Mouse (Mus musculus): ENCODE measurements around the gene Tmem205.

DNA sequence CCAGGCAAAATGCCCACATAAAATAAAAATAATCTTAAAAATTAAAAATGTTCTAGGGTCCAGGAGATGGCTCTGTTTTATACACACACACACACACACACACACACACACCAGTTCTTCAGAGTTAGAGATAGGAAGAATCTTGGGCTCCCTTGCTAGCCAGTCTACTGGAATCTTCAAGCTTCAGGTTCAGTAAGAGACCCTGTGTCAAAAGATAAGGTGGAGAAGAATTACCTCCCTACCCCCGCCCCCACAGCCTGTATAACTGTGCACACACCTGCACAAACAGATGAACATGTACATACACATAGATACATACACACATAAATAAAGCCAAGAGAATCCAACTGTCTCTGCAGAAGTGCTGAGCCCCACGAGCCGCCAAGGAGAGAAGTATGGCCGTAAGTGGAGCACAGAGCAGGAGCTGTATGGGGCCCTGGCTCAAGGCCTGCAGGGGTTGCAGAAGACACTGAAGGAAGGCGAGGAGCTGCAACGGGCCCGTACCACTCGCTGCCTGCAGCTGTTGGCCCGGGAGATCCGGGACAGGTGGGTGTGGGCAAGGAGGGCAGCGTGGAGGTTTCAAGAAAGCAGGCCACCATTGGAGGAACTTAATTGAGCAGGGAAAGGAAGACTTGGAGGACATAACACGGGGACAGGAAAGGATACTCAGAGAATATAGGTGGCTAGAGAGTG, 5.2 kb upstream of the Tmem205 start:
- TF ChIP-seq POLR2A (IDR thresholded peaks at IDR 0.05; ENCODE audit: low read depth, low read length) (no peak), CTCF (IDR thresholded peaks at IDR 0.05; ENCODE audit: extremely low read depth, insufficient read depth, insufficient read length, insufficient replicate concordance) (no peak)

Data from spleen, adult 2 months (tissue).